Mouse (Mus musculus) ES-Bruce4 (cell line): ENCODE measurements at regions not wholly inside any gene's neighbourhood (a gene's known extent, or its start where the extent isn't known, plus 50 kb on each side); places are given as distances from the start of the nearest gene placed in this dataset.

Experiments used
- CTCF ChIP-seq: IDR thresholded peaks from one replicate; pipeline ENCODE4 v1.8.1; 2011; ENCODE audit warnings: low read depth, low read length
- EP300 ChIP-seq: IDR thresholded peaks from 2 replicates; pipeline ENCODE4 v1.6.1; 2011; ENCODE audit warnings: low read depth, low read length; ENCODE audit not compliant: insufficient read depth
- POLR2A ChIP-seq: IDR thresholded peaks from one replicate; pipeline ENCODE4 v1.8.1; 2011; ENCODE audit warnings: low read length; ENCODE audit not compliant: insufficient read depth

- TF ChIP-seq CTCF, result no peak
- no peak for TF ChIP-seq POLR2A
- no peak for TF ChIP-seq EP300
Observed at GRCm38 (mm10) chr2:147814231-147814630, 232.5 kb downstream of the Foxa2 start.
